Mouse (Mus musculus) cerebellum, postnatal 4 days (tissue): ENCODE results near the gene Prdm16.
A peak's percentile ranks its signal among the peaks of the same experiment; 100 is the strongest.

Experiments used
- DNase-seq, 2 experiments: peaks; one replicate each; pipeline ENCODE4 v3.0.0; 2022; ENCODE audit warnings: low spot score in 2 of 2, mixed read lengths in 1 of 2

Gene Prdm16

DNA sequence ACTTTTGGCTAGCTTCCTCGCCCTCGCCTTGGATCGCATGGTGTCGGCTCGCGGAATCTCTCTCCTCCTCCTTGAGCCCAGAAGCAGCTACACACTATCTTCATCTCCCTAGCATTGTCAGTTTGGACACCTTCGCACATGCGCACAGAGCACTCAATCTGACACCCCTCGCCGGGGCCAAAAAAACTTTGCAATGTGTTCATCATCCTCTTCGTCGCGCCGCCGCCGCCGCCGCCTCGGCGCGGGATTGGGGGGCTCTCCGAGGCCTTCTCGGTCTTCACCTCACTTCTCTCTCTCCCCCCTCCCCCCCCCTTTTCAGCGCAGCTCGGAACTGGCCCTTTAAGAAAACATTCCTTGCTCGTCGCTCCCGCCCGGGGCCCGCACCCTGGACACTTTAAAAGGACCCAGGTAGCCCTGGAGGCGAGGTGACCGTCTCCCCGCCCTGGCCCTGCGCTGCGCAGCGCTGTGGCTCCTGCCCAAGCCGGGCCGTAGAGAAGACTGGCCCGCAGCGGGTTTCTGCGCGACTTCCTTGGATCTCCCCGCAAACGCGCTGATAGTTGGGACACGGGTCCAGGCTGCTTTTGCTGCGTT, at the start of gene Prdm16:
TSS of gene Prdm16 (minus strand) at position 153 of the 591 bp plus-strand sequence.
- no peak for DNase-seq

DNA sequence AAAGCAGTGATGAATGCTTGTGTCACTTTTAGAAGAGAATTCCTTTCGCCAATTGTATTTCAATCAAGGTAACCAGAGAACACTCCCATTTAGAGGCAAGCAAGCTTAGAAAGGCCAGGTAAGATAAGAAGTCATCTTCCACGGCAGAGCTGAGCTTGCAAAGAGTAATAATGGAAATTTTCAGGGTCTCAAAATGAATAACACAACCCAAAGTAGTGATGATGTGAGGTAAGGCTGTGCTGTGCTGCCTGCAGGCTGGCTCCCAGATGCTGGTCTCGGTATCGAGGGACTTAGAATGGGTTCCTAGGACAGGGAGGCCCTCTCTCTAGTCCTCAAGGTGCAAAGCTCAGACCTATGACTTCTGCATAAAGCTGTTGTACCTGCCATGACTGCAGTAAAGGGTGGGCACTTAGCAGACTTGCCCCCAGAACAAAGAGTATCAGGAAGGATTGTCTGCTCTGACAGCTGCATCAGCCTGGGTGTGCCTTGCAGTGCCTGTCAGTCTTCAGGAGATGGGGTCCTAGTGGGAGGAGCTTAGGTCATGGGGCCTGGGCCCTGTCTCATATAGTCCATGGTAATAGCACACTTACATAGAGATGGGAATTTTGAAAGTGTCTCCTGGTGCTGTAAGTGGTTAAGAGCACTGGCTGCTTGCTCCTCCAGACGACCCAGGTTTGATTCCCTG, 46.5 kb upstream of the Prdm16 start:
- no peak for DNase-seq

DNA sequence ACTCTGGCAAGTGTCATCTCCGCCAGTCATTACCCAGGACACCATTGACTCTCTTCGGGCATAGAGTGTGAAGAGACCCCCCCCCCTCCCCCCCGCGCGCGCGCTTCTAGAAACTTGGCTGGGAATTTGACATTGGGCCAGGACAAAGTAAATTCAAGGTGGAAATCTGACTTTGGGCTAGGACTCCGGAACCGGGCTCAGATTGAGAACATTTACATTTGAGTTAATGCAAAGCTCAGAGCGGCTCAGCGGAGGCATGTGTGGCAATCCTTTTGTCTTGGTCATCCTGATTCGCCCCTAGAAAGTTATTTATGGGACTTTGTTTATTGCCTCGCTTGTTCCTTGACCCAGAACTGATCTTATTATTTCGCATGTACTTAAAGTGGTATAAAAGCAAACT, 45.6 kb upstream of the Prdm16 start:
- DNase-seq = no peak

DNA sequence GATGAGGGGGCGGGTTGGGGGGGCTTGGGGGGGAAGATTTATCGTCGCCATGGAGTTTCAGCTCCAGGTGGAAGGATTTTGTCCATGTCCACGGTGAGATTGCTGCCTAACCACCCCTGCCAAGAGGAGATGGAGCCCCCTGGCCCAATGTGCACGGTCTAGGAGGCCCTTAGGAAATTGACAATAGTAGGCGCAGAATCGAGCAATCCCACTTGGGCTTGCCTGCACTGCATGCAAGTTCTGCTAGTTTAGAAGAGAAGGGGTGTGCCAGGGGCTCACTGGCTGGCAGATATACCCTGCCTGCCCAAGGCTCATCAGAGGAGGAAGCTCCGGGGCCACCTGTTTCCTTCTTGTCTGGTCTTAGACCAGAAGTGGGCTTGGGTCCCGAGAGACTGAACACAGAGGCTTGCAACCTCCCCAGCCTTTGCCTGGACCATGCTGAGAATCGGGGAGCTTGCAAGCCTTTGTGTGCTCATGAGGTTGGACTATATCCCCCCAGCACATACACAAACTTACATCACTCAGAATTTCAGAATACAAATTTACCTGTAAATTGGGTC, 38.8 kb upstream of the Prdm16 start:
- no peak for DNase-seq

DNA sequence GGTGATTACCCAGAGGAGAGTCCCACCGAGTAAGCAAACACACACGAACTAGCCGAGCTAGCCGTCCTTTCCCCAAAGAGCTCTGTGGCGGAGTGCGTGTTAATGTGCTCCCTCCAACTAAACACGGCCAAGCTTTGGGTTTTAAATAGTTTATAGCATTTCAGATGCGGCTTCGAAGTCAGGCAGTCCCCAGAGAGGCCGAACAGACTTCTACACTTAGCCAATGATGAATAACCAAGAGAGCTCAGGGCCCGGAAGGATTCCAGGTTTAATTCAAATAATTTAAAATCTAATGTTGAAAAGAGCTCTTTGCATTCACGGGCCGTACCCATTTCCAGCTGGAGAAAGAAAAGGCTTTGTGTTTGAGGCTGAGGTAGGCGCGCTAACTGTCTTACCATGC, 38.3 kb upstream of the Prdm16 start:
- DNase-seq = no peak

DNA sequence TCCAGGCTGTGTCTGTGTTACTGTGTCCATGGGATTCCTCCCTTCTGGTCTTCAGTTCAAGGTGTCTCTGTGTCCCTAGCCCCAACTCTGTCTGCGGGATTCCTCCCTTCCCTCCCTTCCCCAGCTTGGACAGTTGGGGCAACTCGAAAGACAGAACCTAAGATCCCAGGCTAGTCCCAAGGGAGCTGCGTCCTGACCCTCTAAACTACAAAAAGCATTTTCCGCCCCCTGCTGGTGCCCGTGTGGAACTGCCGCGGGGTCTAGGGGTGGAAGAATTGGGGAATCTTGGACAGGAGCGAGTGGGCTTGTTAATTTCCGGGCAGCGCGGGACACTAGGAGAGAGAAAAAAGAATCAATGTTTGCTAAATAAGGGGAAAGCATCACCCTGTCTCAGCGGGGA, 37.9 kb upstream of the Prdm16 start:
- peak; percentile 42 to 69 for DNase-seq

DNA sequence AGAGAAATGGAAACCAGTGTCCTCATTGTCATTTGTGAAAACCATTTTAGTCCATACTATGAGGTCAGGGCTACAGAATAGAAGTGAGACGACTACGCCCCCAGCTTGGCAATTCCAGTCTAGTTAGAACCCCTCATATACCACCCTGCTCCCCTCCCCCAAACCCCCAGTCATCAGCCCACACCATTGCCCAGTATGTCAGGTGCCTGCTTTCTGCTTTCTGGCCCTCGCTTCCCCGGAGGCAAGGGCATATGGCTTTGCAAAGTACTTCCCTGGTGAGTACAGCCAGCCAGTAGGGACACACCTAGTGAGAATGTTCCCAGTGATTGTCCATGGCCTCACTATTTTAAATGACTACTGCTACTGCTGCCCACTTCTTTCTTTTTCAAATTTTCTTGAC, 37.3 kb upstream of the Prdm16 start:
- no peak for DNase-seq

DNA sequence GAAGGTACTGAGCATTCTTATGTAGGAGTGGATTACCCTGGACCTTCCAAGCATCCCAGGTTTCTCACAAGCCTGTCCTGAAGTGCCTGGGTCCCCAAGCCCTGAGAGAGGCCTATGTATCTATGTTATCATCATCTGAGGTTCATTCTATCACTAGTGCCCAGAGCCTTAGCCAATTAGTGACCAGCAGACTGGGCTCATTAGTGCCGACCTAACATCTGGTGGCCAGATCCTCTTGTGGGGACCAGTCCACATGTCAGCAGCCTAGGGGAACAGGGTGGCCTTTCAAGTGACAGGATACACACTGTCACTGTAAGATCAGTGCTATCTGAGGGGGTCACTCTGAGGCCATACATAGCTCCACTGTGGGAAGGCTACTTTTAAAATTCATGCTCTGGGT, 35.4 kb upstream of the Prdm16 start:
- DNase-seq = no peak

DNA sequence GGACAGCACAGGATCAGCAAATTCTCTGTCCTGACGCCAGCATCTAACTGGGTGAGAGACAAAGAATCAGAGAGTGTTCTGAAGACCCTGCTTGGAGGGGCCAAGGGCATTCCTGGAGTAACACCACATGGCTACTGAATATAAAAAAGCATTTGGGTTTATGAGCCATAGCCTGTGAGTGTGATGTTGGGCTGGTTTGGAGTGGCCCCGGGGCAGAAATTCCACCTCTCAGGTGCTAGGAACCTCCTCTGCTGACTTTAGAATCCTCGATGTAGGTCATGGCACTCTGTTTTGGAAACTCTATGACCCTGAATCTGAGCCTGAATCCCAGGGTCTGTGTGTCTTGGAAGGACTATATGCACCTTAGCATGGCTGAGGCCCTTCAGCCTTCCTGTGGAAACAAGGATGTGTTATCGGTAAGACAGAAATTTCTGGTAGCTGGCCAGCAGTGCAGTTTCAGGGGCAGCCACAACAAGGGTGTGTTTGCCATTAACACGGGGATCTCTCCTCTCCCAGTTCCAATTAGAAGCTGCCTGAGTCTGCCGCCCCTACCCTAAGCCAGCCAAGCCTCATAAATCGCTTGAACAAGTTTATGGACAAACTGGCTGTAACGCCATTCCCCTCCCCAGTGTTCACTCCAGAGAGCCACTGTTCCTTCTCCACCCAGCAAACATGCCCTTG, 34.7 kb upstream of the Prdm16 start:
- no peak for DNase-seq

DNA sequence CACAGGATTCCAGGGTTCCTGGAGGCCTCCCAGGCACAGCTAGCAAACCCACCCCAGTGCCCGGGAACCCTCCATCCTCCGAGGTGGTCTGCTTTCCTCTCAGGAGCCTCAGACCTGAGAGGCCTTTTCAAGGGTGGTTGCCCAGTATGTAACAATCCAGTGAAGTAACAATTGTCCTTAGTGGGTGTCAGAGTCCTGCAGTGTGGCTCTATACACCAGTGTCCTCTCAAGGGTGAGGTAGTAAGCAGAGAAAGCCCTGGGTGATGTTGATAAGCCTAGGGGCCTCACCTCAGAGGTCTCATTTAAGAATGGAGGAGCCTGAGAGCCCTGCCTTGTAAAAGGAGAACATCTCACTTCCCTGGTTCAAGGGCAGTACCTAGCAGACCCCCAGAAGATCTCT, 31.1 kb upstream of the Prdm16 start, which contains the start of gene Actrt2:
TSS of gene Actrt2 (minus strand) at position 101 of the 400 bp plus-strand sequence.
- DNase-seq = no peak

DNA sequence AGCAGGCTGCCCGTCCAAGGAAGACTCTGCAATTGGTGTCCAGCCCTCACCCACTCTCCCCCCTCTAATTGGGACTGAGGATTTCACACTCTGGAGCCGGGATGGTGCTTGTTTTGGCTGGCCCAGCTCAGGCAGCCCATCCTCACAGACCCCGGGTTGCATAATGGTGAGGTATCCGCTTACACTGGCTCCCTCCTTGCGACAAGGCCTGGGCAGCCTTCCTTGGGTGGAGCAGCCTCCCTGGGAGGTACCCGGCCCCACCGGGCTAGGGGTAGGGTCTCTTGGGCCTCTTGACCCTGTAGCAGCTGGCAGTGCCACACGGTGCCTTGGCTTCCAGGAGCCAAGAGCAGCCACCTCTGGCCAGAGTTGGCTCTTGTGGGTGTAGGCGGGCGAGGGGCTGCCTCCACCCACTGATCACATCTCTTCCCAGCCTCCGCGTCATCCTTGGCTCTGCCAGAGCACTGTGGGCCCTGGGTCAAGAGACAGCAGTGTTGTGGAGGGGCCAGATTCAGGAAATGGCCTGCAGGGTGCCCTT, 26.1 kb upstream of the Prdm16 start:
- no peak for DNase-seq

DNA sequence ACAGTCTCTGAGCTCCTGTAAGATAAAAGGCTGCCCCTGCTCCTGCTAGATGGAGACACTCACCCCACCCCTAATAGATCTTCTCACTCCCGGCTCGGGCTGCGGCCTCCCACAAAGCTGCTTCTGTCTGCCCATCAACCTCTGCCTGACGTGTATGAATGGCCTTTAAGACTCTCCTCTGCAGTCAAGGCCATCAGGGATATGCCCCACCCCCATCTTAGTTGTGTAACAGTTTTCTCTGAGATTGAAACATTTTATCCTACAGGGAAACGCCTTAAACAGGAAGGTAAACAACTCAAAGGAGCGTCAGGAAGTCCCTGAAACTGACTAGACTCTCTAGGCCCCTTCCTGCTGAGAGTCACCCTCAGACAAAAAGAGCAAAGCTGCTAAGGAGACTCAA, 24.6 kb upstream of the Prdm16 start:
- DNase-seq = no peak

DNA sequence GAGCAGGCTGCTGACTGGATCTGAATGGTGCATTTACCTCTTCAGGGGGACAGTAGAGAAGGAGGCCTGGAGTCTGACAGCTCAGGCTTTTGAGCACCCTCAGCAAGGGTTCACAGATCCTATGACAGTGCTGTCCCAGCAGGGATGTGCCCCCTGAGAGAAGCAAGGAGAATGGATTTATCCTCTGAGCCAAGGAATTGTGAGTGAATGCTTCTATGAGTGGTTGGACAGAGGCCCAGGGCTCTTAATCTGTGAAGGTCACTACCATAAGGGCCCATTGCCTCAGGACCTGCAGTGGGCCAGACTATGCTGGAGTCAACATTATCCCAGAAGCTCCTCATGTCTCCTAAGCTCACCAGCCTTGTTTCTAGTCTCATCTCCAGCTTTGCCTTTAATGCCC, 23.4 kb upstream of the Prdm16 start:
- DNase-seq = no peak

DNA sequence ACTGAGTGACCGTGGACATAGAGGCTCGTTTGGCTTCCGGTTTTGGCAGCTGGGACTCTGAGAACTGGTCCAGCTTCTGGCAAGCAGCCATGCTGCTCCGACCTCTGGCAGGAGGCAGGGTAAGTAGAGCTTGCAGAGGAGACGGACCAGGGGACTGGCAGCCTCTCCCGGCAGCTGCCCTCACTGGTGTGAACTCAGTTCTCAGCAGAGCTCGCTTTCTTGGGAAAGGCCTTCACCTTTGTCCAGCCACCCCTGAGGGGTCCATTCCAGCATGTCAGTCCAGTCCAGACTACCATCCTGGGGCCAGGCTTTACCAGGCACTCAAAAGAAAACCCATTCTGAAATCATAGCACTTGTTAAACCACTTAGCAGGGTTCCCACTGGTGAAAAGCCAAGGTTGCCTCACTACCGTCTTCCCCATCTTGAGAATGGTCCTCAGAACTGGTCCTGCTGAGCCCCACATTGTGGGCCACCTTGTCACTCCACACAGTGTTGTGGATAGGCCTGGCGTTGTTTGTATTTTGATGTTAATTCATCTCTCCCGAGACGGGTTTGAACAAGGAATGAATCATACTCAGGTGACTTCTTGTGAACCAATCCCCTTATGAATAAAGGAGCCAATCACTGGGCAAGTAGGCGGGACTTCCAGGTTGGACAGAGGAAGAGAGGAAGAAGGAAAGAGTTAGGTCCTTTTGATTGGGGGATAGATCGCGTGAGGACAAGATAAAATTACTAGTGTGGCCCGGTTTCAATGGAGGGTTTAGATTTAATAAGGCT, 18.6 kb upstream of the Prdm16 start:
- no peak for DNase-seq

DNA sequence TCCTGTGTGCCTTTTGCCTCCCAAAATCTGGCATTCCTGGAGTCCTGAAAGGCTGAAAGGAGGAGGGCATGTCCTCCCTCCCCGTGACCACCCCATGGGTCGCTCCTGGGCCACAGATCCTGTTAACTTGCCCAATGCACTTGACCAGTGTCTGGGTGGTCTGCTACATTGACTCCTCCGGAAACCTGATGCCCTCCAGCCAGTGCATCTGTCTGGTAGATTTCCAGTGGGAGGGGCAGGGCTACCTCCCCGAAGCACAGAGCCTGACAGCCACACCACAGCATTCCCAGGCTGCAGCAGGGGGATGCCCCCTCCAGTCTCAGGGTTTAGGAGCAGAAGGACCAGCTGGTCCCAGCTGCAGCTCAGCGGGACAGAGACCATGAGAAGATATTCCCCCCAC, 15.8 kb upstream of the Prdm16 start:
- no peak for DNase-seq

DNA sequence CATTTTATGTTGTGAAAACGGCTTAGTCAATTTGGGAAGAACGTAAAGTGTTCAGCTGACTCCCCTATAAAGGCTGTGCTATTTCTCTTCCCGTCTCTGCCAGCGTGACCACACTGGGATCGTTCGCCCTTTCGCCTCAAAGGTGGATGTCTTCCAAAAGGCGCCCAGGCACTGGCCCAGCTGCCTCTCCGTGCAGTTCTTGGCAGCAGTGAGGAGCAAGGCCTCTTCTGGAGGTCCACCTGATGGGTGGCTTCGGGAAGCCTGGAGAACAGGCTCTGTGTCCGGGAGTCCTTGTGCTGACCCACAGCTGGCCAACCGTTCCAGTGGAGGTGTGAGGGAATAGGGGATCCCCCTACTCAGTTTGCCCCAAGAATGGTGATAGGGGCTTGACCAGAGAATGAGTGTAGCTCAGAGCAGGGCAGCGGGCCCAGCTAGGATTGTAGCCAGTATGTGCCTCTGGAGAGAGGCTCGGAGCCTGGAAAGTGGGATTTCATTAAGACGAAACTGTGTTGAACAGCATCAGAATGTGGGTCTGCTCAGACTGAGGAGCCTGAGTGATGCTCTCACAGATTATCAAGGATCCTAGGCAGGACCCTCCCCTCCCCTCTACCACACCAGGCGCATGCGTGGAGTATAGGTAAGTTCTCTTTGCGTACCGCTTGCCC, 12.5 kb upstream of the Prdm16 start:
- DNase-seq = no peak

DNA sequence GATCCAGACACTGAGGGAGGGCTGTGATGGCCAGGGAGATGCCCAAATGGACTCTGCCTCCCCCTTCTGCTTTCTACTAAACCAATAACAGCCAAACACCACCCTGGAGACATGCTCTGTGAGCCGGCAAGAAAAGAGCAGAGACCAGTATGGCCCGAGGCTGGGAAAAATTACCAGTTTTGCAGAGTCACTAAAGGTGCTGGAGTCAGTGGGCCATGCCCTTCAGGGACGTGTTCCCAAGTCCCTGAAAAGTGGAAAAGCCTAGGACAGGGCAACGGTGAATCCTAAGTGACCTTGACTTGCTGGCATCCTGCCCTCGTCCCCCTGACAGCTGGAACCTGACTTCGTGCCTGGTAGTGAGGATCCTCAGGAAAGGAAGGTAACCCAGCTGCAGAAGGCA, 5.8 kb upstream of the Prdm16 start:
- DNase-seq = no peak

DNA sequence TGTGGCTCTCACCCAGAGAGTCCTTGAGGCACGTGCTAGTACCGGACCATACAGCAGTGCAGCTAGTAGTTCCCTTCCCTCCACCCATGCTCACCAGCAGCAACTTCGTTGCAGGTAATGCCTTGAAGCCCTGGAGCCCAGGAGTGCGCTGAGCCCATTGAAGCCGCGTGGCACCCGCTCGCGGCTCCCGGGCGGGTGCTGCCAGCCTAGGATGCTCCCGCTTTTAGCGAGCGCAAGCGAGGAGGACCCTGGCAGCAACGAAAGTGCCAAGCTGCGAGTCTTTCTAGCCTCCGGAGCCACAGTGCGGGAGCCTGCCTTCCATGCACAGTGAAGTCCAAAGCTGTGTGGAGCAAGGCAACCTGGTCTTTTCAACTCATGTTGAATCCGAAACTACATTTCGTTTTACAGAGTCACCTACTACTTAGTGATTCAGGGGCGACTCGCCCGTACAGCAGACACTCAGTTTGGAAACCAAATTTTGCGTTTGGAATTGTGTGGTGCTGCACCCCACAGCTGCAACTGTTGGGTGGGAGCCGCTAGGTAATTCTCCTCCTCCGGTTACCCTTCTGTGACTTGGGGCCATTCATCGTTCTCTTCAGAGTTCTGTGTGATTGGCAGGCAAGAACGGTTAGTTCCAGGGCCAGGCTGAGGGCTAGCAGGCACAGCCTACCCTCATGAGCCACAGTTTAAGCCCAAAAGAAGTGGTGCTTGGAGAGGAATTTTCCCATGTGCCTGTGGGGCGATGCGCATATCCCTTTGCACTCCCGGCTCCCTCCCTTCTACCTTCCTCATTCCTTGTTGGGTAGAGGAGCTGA, 4.8 kb upstream of the Prdm16 start:
- no peak for DNase-seq

DNA sequence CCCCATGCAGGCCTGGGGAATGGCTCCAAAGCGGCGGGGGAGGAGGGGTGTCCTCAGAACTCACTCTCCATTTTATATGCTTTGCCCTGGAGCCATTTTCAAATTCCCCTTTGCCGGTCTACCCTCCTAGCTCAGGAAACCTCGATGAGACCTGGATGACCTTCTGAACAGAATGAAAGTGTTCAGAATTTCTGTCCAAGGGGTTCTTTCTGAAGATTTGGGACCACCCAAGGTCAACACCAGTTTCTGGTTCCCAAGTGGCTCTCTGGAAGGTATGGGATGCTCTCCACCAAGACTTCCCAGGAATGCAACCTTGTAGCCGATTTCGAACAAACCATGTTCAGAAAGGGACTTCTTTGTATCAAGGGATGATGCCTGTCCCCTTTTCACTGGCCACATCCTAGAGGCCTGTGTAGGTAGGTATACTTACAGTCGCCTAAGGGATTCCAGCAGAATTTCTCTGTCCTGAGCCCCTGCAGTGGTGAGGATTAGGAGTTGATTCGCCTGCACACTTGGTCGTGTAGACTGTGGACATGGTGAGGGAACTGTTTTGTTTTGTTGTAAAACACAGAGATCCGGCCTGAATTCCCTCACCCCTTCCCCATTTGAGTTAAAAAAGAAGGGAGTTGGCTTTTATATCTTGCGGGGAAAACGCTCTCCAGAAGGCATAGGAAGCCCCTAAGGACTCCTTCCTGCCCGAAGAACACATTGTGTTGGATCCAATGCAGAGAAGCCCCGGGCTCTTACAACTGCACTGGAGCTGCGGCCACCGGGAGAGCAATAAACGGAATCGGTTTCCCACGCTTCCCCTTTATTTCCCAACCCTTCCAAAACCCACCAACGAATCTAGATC, 4.0 kb upstream of the Prdm16 start:
- DNase-seq = no peak
